Mouse (Mus musculus): Measurements from ENCODE around the gene Arf3.
A peak's percentile ranks its signal among the peaks of the same experiment; 100 is the strongest.
"Not testable (repeated sequence)": the region's sequence is repeated elsewhere in the genome, so short reads cannot be mapped to it uniquely, and the experiment has no call there.

The Arf3 gene

GRCm38 (mm10) chr15:98762670-98763529 is at the start of gene Arf3:
Gene Arf3 (minus strand): TSS chr15:98763214.
- peak; percentile 94 to 95 for DNase-seq

GRCm38 (mm10) chr15:98810212-98810611 is 47.2 kb upstream of the Arf3 start:
- not testable (repeated sequence) for DNase-seq

- no peak for DNase-seq
Measured at GRCm38 (mm10) chr15:98809390-98809789, 46.4 kb upstream of the Arf3 start, which contains the start of gene Ddn. Gene Ddn (minus strand): TSS chr15:98809490.

GRCm38 (mm10) chr15:98808651-98809134 is 45.7 kb upstream of the Arf3 start:
- DNase-seq = no peak

- peak in 1 of 2 experiments; percentile 31 for DNase-seq
Measured at GRCm38 (mm10) chr15:98807895-98808650, 45.1 kb upstream of the Arf3 start.

- DNase-seq = no peak
Measured at GRCm38 (mm10) chr15:98806809-98807770, 44.1 kb upstream of the Arf3 start.

GRCm38 (mm10) chr15:98806071-98806808 is 43.2 kb upstream of the Arf3 start:
- no peak for DNase-seq

GRCm38 (mm10) chr15:98805324-98806040 is 42.5 kb upstream of the Arf3 start:
- peak; percentile 68 to 70 for DNase-seq

GRCm38 (mm10) chr15:98804054-98804453 is 41.0 kb upstream of the Arf3 start:
- peak; percentile 88 to 94 for DNase-seq

GRCm38 (mm10) chr15:98802926-98803325 is 39.9 kb upstream of the Arf3 start:
- no peak for DNase-seq

- peak; percentile 76 to 85 for DNase-seq
Measured at GRCm38 (mm10) chr15:98799396-98799795, 36.4 kb upstream of the Arf3 start.

GRCm38 (mm10) chr15:98798903-98799302 is 35.9 kb upstream of the Arf3 start:
- no peak for DNase-seq

GRCm38 (mm10) chr15:98797835-98798492 is 35.0 kb upstream of the Arf3 start:
- no peak for DNase-seq

- DNase-seq = no peak
Measured at GRCm38 (mm10) chr15:98796803-98797595, 34.0 kb upstream of the Arf3 start.

- DNase-seq = no peak
Measured at GRCm38 (mm10) chr15:98793141-98793698, 30.2 kb upstream of the Arf3 start.

- DNase-seq = no peak
Measured at GRCm38 (mm10) chr15:98792233-98793020, 29.4 kb upstream of the Arf3 start.

GRCm38 (mm10) chr15:98791771-98792170 is 28.8 kb upstream of the Arf3 start:
- DNase-seq = no peak

- DNase-seq = no peak
Measured at GRCm38 (mm10) chr15:98791221-98791620, 28.2 kb upstream of the Arf3 start.

Data from cerebellum, adult 18-20 months (tissue).